19 mouse cellular contexts compared by ENCODE assay signal in genomic region chr13:71195675-71196074, GRCm38 (mm10).
"Had no signal": no experiment of that assay in that cellular context is flagged by ENCODE, and none has a peak within 500 bp of the region (broad histone marks: within the 10 kb centered on the region; RNA-seq: fewer than 3 reads in every experiment).

No protein-coding gene starts in this region.

- H3K36me3 ChIP-seq: midbrain, embryonic 12.5 days; midbrain, embryonic 15.5 days; neural tube, embryonic 13.5 days; neural tube, embryonic 15.5 days had no signal

- H3K9me3 ChIP-seq: midbrain, embryonic 10.5 days; midbrain, embryonic 12.5 days; midbrain, embryonic 15.5 days; neural tube, embryonic 13.5 days; neural tube, embryonic 15.5 days had no signal

- H3K27me3 ChIP-seq: midbrain, embryonic 15.5 days; neural tube, embryonic 15.5 days had no signal

- DNase-seq: lung, adult 18-20 months; lung, embryonic 14.5 days; lung, postnatal 10 days; lung, postnatal 4 days; retina, postnatal 1 day; right cerebral cortex, adult 18-20 months; right cerebral cortex, postnatal 25 days; right cerebral cortex, postnatal 4 days; spleen, adult 18-20 months; thymus, adult 18-20 months; thymus, postnatal 14 days; thymus, postnatal 36 days had no signal

- ATAC-seq: midbrain, embryonic 15.5 days had no signal

- H3K4me2 ChIP-seq: lung, embryonic 14.5 days; midbrain, embryonic 12.5 days; midbrain, embryonic 15.5 days; neural tube, embryonic 13.5 days; neural tube, embryonic 15.5 days had no signal

- H3K27ac ChIP-seq: liver, embryonic 14.5 days; midbrain, embryonic 10.5 days; midbrain, embryonic 12.5 days; midbrain, embryonic 15.5 days; neural tube, embryonic 13.5 days; neural tube, embryonic 15.5 days had no signal

- H3K4me1 ChIP-seq: midbrain, embryonic 10.5 days; midbrain, embryonic 12.5 days had no signal

- H3K4me3 ChIP-seq: midbrain, embryonic 10.5 days; midbrain, embryonic 12.5 days; midbrain, embryonic 15.5 days; myocyte; neural tube, embryonic 13.5 days; neural tube, embryonic 15.5 days had no signal

- H3K9ac ChIP-seq: liver, embryonic 14.5 days; lung, embryonic 14.5 days; midbrain, embryonic 12.5 days; midbrain, embryonic 15.5 days; neural tube, embryonic 13.5 days; neural tube, embryonic 15.5 days had no signal
